Mouse (Mus musculus) gastrocnemius, adult 2 months (tissue): ENCODE data around the gene Med7. TPM values are rescaled to one million over a fixed set of nuclear protein-coding genes. Genes with fewer than 3 reads are reported as not detected.
"Not testable (repeated sequence)": the region's sequence is repeated elsewhere in the genome, so short reads cannot be mapped to it uniquely, and the experiment has no call there.

Experiments used
- DNase-seq: peaks from one replicate; pipeline ENCODE4 v3.0.0; 2022
- H3K27ac ChIP-seq: fragments of 200-600 bp; 2 replicates; pipeline ENCODE4 v1.8.1; 2022; ENCODE audit warnings: mild to moderate bottlenecking
- H3K4me3 ChIP-seq: fragments of 200-600 bp; 2 replicates; pipeline ENCODE4 v1.8.1; 2022; ENCODE audit warnings: mild to moderate bottlenecking, moderate library complexity
- CTCF ChIP-seq: fragments of 200-600 bp; IDR thresholded peaks from 2 replicates; pipeline ENCODE4 v1.8.1; 2022; ENCODE audit warnings: antibody characterized with exemption, mild to moderate bottlenecking, moderate library complexity
- intact Hi-C: fragments of 180-260 bp; cut with DNase I; formaldehyde crosslinking; loops from one replicate; pipeline ENCODE4 v1.15.1; 2025
- total RNA-seq, 2 experiments: library from RNA; stranded (reverse); gene quantifications; 2 replicates each; pipeline ENCODE4 v1.2.3; 2021

The Med7 gene
- total RNA-seq, 2 experiments from 2014 or later, result 14.5 to 20.0 TPM

- no peak for DNase-seq
- H3K4me3 ChIP-seq, result no peak overlapping the region
- H3K27ac ChIP-seq, result no peak overlapping the region
- no peak for TF ChIP-seq CTCF
- intact Hi-C loops, result no loop called here
These were observed 37.8 kb upstream of the Med7 start for GRCm38 (mm10) chr11:46398933-46399383.

GRCm38 (mm10) chr11:46401555-46401954, 35.2 kb upstream of the Med7 start:
- no peak for TF ChIP-seq CTCF
- Histone ChIP-seq H3K4me3 (no peak overlapping the region), H3K27ac (no peak overlapping the region)
- DNase-seq, result no peak
- intact Hi-C loops, result no loop called here

GRCm38 (mm10) chr11:46404986-46405385, 31.7 kb upstream of the Med7 start:
- no peak for TF ChIP-seq CTCF
- Histone ChIP-seq H3K4me3 (no peak overlapping the region), H3K27ac (no peak overlapping the region)
- intact Hi-C loops, result no loop called here
- DNase-seq, result no peak

- intact Hi-C loops, result no loop called here
- no peak for DNase-seq
- Histone ChIP-seq H3K27ac (no peak overlapping the region), H3K4me3 (no peak overlapping the region)
- TF ChIP-seq CTCF, result no peak
These were observed 30.0 kb upstream of the Med7 start for GRCm38 (mm10) chr11:46406721-46407120.

GRCm38 (mm10) chr11:46410018-46410563, 26.6 kb upstream of the Med7 start:
- TF ChIP-seq CTCF, result no peak
- Histone ChIP-seq H3K27ac (no peak overlapping the region), H3K4me3 (no peak overlapping the region)
- DNase-seq, result no peak
- intact Hi-C loops, result no loop called here

GRCm38 (mm10) chr11:46418438-46418837, 18.3 kb upstream of the Med7 start:
- DNase-seq, result peak; percentile 26
- intact Hi-C loops, result no loop called here

GRCm38 (mm10) chr11:46418860-46419259, 17.9 kb upstream of the Med7 start:
- intact Hi-C loops, result no loop called here
- no peak for TF ChIP-seq CTCF
- H3K4me3 ChIP-seq, result no peak overlapping the region
- no peak overlapping the region for H3K27ac ChIP-seq
- no peak for DNase-seq

More at GRCm38 (mm10) chr11:46418438-46418837, 18.3 kb upstream of the Med7 start:
- Histone ChIP-seq H3K4me3 (no peak overlapping the region), H3K27ac (no peak overlapping the region)
- TF ChIP-seq CTCF, result no peak

GRCm38 (mm10) chr11:46421086-46421888, 15.4 kb upstream of the Med7 start:
- no peak for TF ChIP-seq CTCF
- intact Hi-C loops, result no loop called here
- no peak overlapping the region for H3K4me3 ChIP-seq
- no peak for DNase-seq
- no peak overlapping the region for H3K27ac ChIP-seq

- intact Hi-C loops, DNase-seq: not testable (repeated sequence)
These were observed 8.6 kb upstream of the Med7 start for GRCm38 (mm10) chr11:46428131-46428530.

GRCm38 (mm10) chr11:46430123-46430522, 6.6 kb upstream of the Med7 start:
- no peak overlapping the region for H3K4me3 ChIP-seq
- no peak for TF ChIP-seq CTCF
- intact Hi-C loops, result loop anchor here (2.0 to 10.0 kb wide), 2 partner anchors 161 to 485 kb away; partner anchors contain the start of gene Lsm11
- DNase-seq, result no peak
- H3K27ac ChIP-seq, result no peak overlapping the region

More at GRCm38 (mm10) chr11:46428131-46428530, 8.6 kb upstream of the Med7 start:
- H3K27ac ChIP-seq, H3K4me3 ChIP-seq: not testable (repeated sequence)

- no peak overlapping the region for H3K27ac ChIP-seq
- TF ChIP-seq CTCF, result peak; percentile 83
- DNase-seq, result peak; percentile 62
- intact Hi-C loops, result loop anchor here (2.0 to 10.0 kb wide), 2 partner anchors 162 to 486 kb away; partner anchors contain the start of gene Lsm11
- no peak overlapping the region for H3K4me3 ChIP-seq
These were observed 5.6 kb upstream of the Med7 start for GRCm38 (mm10) chr11:46431129-46431528.

GRCm38 (mm10) chr11:46435363-46435762, 1.4 kb upstream of the Med7 start:
- no peak overlapping the region for H3K4me3 ChIP-seq
- H3K27ac ChIP-seq, result no peak overlapping the region
- no peak for DNase-seq
- intact Hi-C loops, result loop anchor here (10.0 kb wide), 1 partner anchor 491 kb away; the partner anchor contains the start of gene Lsm11
- TF ChIP-seq CTCF, result no peak

- Histone ChIP-seq H3K4me3 (peak overlapping the region; percentile 100), H3K27ac (peak overlapping the region; percentile 99)
- no peak for TF ChIP-seq CTCF
- DNase-seq, result no peak
- intact Hi-C loops, result loop anchor here (10.0 kb wide), 1 partner anchor 493 kb away; the partner anchor contains the start of gene Lsm11
These were observed 805 bp downstream of the Med7 start for GRCm38 (mm10) chr11:46437459-46438000.
